Mouse (Mus musculus): ENCODE data around the gene Zfp719.

The Zfp719 gene

GRCm38 (mm10) chr7:43579440-43580171, at the start of gene Zfp719:
TSS of gene Zfp719 (plus strand) at chr7:43579610.
- peak; percentile 91 to 97 for DNase-seq

DNA sequence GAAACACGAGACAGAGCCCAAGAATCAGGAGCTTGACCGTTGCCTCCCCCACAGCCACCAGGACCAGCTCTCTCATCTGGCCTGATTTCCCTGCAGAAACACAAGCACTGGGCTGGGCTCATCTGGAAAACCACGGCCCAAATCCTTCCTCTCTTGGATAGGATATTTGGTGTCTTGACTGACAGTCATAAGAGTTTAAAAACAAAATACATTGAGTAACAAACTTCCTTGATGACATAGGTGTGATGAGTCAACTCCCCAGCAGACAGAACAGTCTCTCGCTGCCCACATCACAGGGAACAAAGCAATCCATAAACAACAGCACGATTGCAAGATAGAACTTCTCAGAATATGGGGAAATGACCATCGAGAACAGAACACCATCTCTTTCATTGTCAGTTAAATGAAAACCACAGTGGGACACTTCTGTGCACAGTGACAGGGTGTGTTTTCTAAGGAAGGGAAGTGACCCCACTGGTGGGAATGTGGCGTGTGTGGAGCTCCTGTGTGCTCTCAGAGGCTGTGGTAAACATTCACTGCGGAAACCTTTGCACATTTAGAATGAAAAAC, 49.1 kb upstream of the Zfp719 start:
- no peak for DNase-seq

DNA sequence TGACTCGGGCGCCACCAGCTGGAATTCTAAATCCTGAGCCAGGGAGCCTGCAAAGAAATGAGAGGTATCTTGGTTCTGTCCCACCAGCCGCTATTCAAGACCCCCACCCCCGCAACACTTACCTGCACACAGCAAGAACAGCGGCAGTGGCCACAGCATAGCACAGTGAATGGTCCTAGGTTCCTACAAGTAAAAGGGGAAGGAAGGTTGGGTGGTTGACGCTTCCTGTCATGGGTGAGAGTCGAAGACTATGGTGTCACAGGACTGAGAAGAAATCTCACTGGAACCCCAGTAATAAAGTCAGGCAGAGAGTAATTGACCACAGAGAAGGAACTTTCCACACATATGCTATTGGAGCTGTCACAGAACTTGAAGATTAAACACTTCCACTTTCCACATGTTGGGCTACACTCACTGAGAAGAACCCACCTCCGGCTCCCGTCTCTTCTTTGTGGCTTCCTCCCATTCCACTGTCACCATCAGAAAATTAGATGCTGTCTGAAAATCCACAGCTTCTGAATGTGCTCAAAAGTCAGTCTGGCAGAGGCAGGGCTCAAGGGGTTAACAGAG, 46.4 kb upstream of the Zfp719 start:
- no peak for DNase-seq

GRCm38 (mm10) chr7:43538524-43538923, 40.9 kb upstream of the Zfp719 start:
- no peak for DNase-seq

DNA sequence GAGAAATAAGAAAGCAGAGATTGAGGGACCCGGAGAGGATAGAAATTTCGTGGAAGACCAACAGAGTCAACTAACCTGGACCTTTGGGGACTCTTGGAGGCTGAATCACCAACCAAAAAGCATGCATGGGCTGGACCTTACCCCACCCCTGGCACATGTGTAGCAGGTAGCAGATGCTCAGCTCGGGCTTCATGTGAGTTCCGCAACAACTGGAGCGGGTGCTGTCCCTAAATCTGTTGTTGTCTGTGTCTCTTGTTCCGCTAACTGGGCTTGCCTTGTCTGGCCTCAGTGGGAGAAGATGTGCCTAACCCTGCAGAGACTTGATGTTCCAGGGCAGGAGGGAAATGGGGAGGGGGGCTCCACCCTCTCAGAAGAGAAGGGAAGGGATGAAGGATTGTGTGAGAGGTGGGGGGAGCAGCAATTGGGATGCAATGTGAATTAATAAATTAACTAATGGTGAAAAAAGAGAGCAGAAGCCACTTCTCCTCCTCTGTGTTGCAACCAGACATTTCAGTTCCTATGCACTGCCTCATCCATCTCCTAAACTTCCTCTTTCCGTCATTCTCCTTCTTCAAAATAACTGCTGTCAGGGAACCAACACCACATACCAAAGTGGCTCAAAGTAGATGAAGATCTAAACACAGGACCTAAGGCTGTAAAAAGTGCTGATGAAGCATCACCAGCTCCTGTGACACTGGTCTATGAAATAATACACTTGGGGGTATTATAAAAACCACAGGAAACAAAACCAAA, 35.0 kb upstream of the Zfp719 start, which contains the start of gene Cd33:
Gene Cd33 (minus strand): TSS at position 204 of the 753 bp plus-strand sequence.
- DNase-seq = no peak

DNA sequence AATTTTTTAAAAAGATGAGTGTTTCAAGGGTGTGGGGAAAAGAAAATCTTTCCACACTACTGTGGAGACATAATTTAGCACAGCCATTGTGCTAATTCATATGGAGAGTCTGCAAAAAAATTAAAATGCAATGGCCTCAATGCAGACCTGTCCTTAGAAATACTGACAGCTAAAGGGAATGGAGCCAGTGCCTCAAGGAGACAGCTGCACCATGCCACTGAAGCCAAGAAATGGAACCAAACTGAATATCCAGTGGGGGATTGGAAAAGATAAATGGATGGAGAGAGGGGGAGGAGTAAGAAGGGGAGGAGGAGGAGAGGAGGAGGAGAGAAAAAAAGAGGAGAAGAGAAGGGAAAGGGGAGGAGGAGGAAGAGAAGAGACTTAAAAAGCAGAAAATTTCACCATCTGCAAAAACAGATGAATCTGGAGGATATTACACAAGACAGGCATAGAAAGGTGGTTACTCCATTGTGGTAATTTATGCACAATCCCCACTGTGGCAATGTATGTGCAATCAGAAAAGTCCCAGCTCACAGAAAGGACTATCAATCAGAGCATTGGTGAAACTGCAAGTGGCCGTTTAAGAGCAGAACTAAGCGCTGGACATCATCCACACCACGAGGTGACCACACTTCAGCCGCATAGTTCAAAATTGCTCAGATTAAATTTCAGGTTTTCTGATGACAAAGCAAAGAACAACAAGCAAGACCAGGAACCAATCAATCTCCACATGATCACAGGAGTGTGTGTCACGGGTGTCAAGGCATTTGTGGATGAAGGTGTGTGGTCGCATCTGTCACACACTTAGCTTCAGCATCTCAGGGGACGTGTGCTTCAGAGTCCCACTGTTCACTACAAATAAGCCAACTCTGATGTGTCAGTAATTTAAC, 33.5 kb upstream of the Zfp719 start:
- DNase-seq = no peak

DNA sequence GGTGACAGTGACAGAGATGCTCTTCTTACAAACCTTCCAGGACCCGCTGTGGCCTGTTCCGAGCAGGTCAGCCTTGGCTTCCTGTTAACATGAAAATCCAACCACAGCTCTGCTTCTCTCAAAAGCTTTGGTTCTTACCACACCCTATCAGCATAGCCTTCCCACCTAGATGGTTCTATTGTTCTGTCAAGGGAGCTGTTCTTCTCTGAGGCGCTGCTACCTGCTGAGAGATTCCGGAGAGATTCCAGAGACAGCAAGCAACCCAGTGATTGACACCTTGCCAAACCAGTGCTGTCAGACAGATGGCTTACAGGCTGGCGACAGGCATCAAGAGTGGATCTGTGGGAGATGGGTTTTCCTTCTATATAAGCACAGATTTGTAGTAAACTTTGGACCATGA, 31.7 kb upstream of the Zfp719 start:
- no peak for DNase-seq

GRCm38 (mm10) chr7:43548206-43548605, 31.2 kb upstream of the Zfp719 start:
- DNase-seq = no peak

GRCm38 (mm10) chr7:43553153-43553552, 26.3 kb upstream of the Zfp719 start:
- no peak for DNase-seq

DNA sequence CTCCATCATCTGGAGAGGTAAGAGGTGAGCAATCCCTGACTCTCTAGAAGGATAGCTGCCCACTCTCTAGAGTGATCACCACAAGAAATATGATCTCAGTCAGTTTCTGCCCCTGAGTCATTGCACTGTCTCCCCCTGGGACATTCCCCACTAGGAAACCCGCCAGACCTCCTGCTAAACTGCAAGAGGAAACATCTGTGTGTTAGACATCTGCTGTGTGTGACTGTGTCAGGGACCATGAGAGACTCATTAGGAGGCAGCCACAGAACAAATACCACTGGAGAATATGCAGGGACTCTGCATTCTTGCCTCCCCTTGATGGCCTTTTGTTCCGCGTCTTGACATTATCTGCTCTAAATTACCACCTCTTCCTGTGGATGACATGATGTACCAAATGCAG, 24.9 kb upstream of the Zfp719 start:
- DNase-seq = no peak

DNA sequence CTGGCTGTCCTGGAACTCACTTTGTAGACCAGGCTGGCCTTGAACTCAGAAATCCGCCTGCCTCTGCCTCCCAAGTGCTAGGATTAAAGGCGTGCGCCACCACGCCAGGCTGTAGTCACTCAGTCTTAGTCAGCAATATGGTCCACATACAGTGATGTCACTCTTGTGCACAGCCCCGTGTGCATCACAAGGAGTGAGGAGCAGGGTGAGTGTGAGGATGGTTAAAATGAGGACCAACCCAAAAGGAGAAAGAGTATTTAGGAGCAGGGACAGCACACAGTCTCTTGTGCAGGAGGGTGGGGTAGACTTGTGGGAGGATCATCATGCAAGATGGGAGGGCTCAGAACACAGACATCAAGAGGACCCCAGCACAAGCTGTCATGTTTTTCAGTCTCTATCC, 24.1 kb upstream of the Zfp719 start:
- DNase-seq = no peak

GRCm38 (mm10) chr7:43556901-43557300, 22.5 kb upstream of the Zfp719 start:
- no peak for DNase-seq

- peak; percentile 88 to 91 for DNase-seq
Observed at GRCm38 (mm10) chr7:43562006-43562633, 17.3 kb upstream of the Zfp719 start, which contains the start of gene Zfp658. TSS of gene Zfp658 (plus strand) at chr7:43562256.

DNA sequence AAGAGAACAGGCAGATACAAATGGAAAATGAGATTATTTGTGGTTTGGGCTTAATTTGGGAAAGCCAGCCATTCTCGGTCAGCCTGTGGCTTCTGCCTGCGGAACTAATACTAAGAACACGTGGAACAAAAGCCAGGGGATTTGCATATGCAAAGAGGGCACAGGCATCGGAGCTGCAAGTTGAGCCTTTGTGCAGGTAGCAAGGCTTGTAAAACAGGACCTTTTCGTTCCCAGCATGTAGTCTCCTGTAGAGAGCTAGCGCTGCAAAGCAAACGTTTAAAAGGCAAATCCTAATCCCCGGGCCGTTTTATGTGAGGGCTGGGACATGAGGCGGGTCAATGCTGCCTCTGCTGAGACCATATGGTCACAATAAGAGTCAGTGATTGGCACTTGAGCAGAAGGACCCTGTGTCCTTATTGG, 16.7 kb upstream of the Zfp719 start:
- peak in 1 of 2 experiments; percentile 46 for DNase-seq

DNA sequence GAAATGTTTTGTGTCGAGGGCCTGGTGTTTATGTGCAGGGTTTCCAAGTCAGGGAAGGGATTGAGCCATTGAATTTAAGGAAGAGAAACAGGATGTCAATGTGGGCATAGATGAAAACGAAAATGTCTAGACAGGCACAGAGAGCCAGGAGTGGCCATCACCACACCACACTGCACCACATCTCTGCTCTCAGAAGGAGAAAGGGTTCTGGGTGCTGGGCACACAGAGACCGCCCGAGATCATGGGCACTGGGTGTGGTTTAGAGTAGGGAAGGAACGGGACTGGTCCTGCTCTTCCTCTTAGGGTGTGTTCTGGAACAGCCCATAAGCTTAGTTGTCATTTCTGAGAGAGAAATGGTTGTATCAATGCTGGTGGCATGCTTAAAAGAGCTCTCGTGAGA, 16.1 kb upstream of the Zfp719 start:
- DNase-seq = no peak

GRCm38 (mm10) chr7:43571216-43571615, 8.2 kb upstream of the Zfp719 start:
- no peak for DNase-seq

- no peak for DNase-seq
Observed at GRCm38 (mm10) chr7:43580526-43580925, 1.1 kb downstream of the Zfp719 start.

GRCm38 (mm10) chr7:43584790-43585189, 5.4 kb downstream of the Zfp719 start:
- DNase-seq = peak in 1 of 2 experiments; percentile 21

DNA sequence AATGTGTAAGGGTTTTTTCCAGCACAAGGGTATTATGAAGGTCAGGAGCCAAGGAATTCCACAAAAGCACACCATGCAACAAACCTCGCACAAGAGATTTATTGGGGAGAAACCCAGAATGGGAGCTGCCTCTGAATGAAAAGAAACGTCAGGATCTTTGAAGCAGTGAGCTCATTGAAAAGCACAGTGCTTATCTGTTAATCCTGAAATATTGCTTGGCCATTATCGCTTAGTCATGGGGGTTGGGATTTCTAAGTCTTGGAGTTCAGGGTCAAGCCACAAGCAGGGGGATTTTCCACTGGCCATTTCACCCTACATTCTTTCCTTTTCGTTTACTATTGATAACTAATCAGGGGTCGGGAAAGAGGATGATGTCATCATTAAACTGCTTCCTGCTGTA, 22.5 kb downstream of the Zfp719 start:
- DNase-seq = no peak

DNA sequence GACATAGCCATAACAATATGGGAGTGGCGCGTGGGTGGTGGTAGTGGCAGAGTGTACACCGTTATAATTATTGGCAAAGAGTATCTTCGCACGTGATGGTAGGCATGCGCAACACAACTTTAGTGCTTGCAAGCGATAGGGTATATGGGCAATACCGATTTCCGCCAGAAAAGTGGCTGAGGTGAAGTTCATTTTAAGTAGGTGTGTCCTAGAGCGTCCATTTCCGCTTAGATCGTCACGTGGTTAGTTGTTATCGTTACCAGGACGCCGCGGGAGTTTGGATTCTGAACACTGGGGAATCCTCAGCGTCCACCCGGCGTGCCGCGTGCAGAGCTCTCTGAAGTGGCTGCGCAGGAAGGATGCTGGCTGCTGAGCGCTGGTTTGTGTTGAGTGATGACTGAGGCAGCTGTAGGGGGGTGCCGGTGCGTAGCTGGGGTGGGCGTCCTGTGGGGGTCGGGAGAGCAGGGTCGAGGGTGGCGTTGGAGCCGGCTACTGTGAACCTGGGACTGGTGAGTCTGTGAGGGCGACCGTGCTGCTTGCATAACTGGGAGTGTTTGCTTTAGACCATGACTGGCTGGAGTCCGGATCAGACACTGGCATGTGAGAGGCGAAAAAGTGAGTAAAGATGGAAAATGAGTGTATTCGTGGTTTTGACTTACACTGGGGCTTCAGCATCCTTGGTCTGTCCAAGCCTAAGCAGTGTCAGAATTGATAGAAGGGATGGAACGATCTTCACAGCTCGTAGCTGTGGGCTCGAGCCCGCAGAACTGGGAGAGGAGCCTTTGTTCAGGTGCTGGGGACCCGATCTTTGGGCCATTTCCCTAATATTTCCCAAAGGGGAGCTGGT, 27.7 kb downstream of the Zfp719 start, which contains the start of gene Zfp819:
Gene Zfp819 (plus strand): TSS at position 274 of the 847 bp plus-strand sequence.
- DNase-seq = peak; percentile 63 to 65
